In genomic region chr3:152668239-152668638, GRCm38 (mm10) we compare ENCODE assay signal across 9 mouse cellular contexts. TPM values are rescaled to one million over a fixed set of nuclear protein-coding genes. Genes with fewer than 3 reads are reported as not detected.
DNase-seq lines count a peak whose midpoint lies in the region; ATAC-seq and TF ChIP-seq lines count a peak whose summit lies in the region.
"Had no signal": no experiment of that assay in that cellular context is flagged by ENCODE, and none has a peak within 500 bp of the region (broad histone marks: within the 10 kb centered on the region; RNA-seq: fewer than 3 reads in every experiment).

Gene Ak5, minus strand, starts transcription at chr3:152668360.

- intact Hi-C loops in heart, postnatal 25 days (cut with DNase I) = no loop called here

- no peaks in the 10 kb centered on the region for H3K36me3 ChIP-seq in heart, embryonic 12.5 days
- no peaks in the 10 kb centered on the region for H3K36me3 ChIP-seq in ES-E14 (ENCODE audit: control insufficient read depth, insufficient read depth, low read length, poor library complexity, severe bottlenecking)
- no peaks in the 10 kb centered on the region for H3K36me3 ChIP-seq in hindbrain, embryonic 11.5 days (ENCODE audit: control insufficient read depth, insufficient read depth, low read length)
- no peaks in the 10 kb centered on the region for H3K36me3 ChIP-seq in liver, embryonic 13.5 days

- H3K9me3 ChIP-seq in heart, embryonic 12.5 days (replicated peaks) = no peaks in the 10 kb centered on the region
- no peaks in the 10 kb centered on the region for H3K9me3 ChIP-seq in ES-E14 (ENCODE audit: control insufficient read depth, insufficient read depth, low read depth, low read length)
- H3K9me3 ChIP-seq in hindbrain, embryonic 11.5 days (ENCODE audit: control insufficient read depth, low read length) = no peaks in the 10 kb centered on the region
- no peaks in the 10 kb centered on the region for H3K9me3 ChIP-seq in liver, embryonic 13.5 days (replicated peaks)

- in situ Hi-C loops in ES-E14 (cut with MboI; ENCODE audit: low sequenced_read_pairs in 2 of 2, unreplicated experiment in 2 of 2) = no loop called here

- H3K27me3 ChIP-seq in heart, embryonic 12.5 days (replicated peaks) = peaks cover 55% of the 10 kb centered on the region
- peaks cover 17% of the 10 kb centered on the region for H3K27me3 ChIP-seq in hindbrain, embryonic 11.5 days (ENCODE audit: control insufficient read depth, insufficient read depth, low read length)
- H3K27me3 ChIP-seq in liver, embryonic 13.5 days = peaks cover 70% of the 10 kb centered on the region
- H3K27me3 ChIP-seq: CH12.LX had no signal

- DNase-seq in heart, postnatal 25 days (ENCODE audit: low spot score) = no peak
- DNase-seq in ES-E14 (ENCODE audit: low read depth, low spot score) = no peak
- no peak for DNase-seq in hindbrain, embryonic 11.5 days (ENCODE audit: low spot score)
- DNase-seq in liver, embryonic 13.5 days = no peak
- no peak for DNase-seq in spleen, adult 12 weeks (ENCODE audit: low spot score)
- DNase-seq in right cerebral cortex, adult 18-20 months = no peak
- DNase-seq in adrenal gland, adult 18-20 months (ENCODE audit: low spot score in 2 of 2) = no peak

- H3K4me3 ChIP-seq in heart, embryonic 12.5 days = peak within 1 kb of the TSS; percentile 67
- peak within 1 kb of the TSS; percentile 67 to 72 for H3K4me3 ChIP-seq in ES-E14 (ENCODE audit: insufficient read depth in 1 of 2, low read depth in 1 of 2, low read length in 2 of 2, poor library complexity in 1 of 2, severe bottlenecking in 1 of 2)
- H3K4me3 ChIP-seq in hindbrain, embryonic 11.5 days (ENCODE audit: low read depth, low read length) = peak within 1 kb of the TSS; percentile 55
- peak within 1 kb of the TSS; percentile 43 for H3K4me3 ChIP-seq in liver, embryonic 13.5 days (replicated peaks)

- H3K9ac ChIP-seq in heart, embryonic 12.5 days = peak within 1 kb of the TSS; percentile 75
- peak within 1 kb of the TSS; percentile 64; the same call in 1 of the 2 replicates for H3K9ac ChIP-seq in ES-E14 (ENCODE audit: insufficient read depth, low read depth, low read length, poor library complexity, severe bottlenecking)
- H3K9ac ChIP-seq in hindbrain, embryonic 11.5 days (ENCODE audit: low read depth, low read length) = peak within 1 kb of the TSS; percentile 57
- no peak within 1 kb of the TSS for H3K9ac ChIP-seq in liver, embryonic 13.5 days

- H3K4me1 ChIP-seq in heart, embryonic 12.5 days (replicated peaks) = peaks cover 11% of the 10 kb centered on the region; the same call in 1 of the 2 replicates
- no peaks in the 10 kb centered on the region for H3K4me1 ChIP-seq in ES-E14 (ENCODE audit: control insufficient read depth in 2 of 2, insufficient read depth in 2 of 2, low read length in 2 of 2, poor library complexity in 1 of 2)
- no peaks in the 10 kb centered on the region for H3K4me1 ChIP-seq in hindbrain, embryonic 11.5 days (replicated peaks; ENCODE audit: control insufficient read depth, insufficient read depth, low read length)
- peaks cover 5% of the 10 kb centered on the region for H3K4me1 ChIP-seq in liver, embryonic 13.5 days (replicated peaks)

- H3K27ac ChIP-seq in heart, embryonic 12.5 days (ENCODE audit: poor library complexity, severe bottlenecking) = no peak within 1 kb of the TSS
- H3K27ac ChIP-seq in ES-E14 (ENCODE audit: insufficient read depth, low read depth, low read length, poor library complexity, severe bottlenecking) = no peak within 1 kb of the TSS
- no peak within 1 kb of the TSS for H3K27ac ChIP-seq in hindbrain, embryonic 11.5 days (ENCODE audit: low read depth, low read length)
- H3K27ac ChIP-seq in liver, embryonic 13.5 days = no peak within 1 kb of the TSS

- peak within 1 kb of the TSS; percentile 100 for H3K4me2 ChIP-seq in heart, embryonic 12.5 days
- H3K4me2 ChIP-seq in hindbrain, embryonic 11.5 days (replicated peaks; ENCODE audit: low read depth, low read length) = peak within 1 kb of the TSS; percentile 98
- peak within 1 kb of the TSS; percentile 59 for H3K4me2 ChIP-seq in liver, embryonic 13.5 days

- 2% methylated on average over 5 of the region's 5 CpGs for WGBS in heart, embryonic 12.5 days
- 4% methylated on average over 4 of the region's 5 CpGs for WGBS in hindbrain, embryonic 11.5 days
- WGBS in liver, embryonic 13.5 days (ENCODE audit: insufficient replicate concordance) = 2% methylated on average over 3 of the region's 5 CpGs

- no peak for ATAC-seq in heart, embryonic 12.5 days (ENCODE audit: insufficient number of reproducible peaks, low FRiP score)
- ATAC-seq in hindbrain, embryonic 11.5 days (ENCODE audit: low FRiP score) = peak; percentile 33; the same call in 1 of the 2 replicates
- no peak for ATAC-seq in liver, embryonic 13.5 days (ENCODE audit: low read depth)

TF ChIP-seq in ES-E14, 5 proteins besides CTCF, POLR2A, EP300 and RAD21:
- TF ChIP-seq ZNF384 (IDR thresholded peaks at IDR 0.05; ENCODE audit: low read depth, low read length) = no peak
- no peak for TF ChIP-seq ZC3H11A (IDR thresholded peaks at IDR 0.05; ENCODE audit: borderline replicate concordance, low read depth, low read length)
- no peak for TF ChIP-seq HCFC1 (IDR thresholded peaks at IDR 0.05; ENCODE audit: borderline replicate concordance, insufficient read depth, low read length)
- no peak for TF ChIP-seq CHD2 (IDR thresholded peaks at IDR 0.05; ENCODE audit: low read depth, low read length)
- TF ChIP-seq MAFK (IDR thresholded peaks at IDR 0.05; ENCODE audit: insufficient read depth, low read depth, low read length) = no peak

RNA-seq across cellular contexts. Expression of gene Ak5, which starts in this region (rescaled TPM):
- 1.6 and 1.8 TPM in 2 replicates for polyA plus RNA-seq in heart, embryonic 12.5 days (2016; fragmentation: Nextera tagmentation; extraction: Ambion mirVana)
- total RNA-seq in heart, postnatal 25 days (2021) = not detected
- total RNA-seq in ES-E14 (2012; rRNA removed) = 0.42 and 0.76 TPM in 2 replicates
- polyA plus RNA-seq in hindbrain, embryonic 11.5 days (2014; fragmentation: Nextera tagmentation; extraction: Ambion mirVana) = 0.51 and 1.2 TPM in 2 replicates
- 0.30 and 0.36 TPM in 2 replicates for polyA plus RNA-seq in liver, embryonic 13.5 days (2015; fragmentation: Nextera tagmentation; extraction: Ambion mirVana)
- 1 to 10 TPM; 3.0 to 4.4 TPM for total RNA-seq in adrenal gland, adult 18-20 months (2021)
